Mouse (Mus musculus): ENCODE results near the gene Psmc1. TPM values are rescaled to one million over a fixed set of nuclear protein-coding genes. Genes with fewer than 3 reads are reported as not detected.

Gene Psmc1
- 79.8 to 92.8 TPM (median 85.0 TPM) in 4 replicates for total RNA-seq (2023; ENCODE audit: inconsistent age)

GRCm38 (mm10) chr12:100109986-100110696 lies at the start of gene Psmc1:
Psmc1 (plus strand) TSS chr12:100110154.

GRCm38 (mm10) chr12:100159261-100159975 lies 49.5 kb downstream of the Psmc1 start, which contains the start of gene Nrde2:
Nrde2 (minus strand) TSS chr12:100159653.

Other genes starting within 250 kb of the Psmc1 start
- gene Efcab11, start 225.7 kb upstream of the Psmc1 start, total RNA-seq (2023; ENCODE audit: inconsistent age) = 0.38 to 1.6 TPM (median 0.96 TPM) in 4 replicates
- 26.3 to 35.7 TPM (median 31.1 TPM) in 4 replicates for gene Tdp1, start 225.6 kb upstream of the Psmc1 start, total RNA-seq (2023; ENCODE audit: inconsistent age)
- gene Kcnk13, start 145.7 kb upstream of the Psmc1 start, total RNA-seq (2023; ENCODE audit: inconsistent age) = 6.6 to 9.4 TPM (median 7.9 TPM) in 4 replicates
- gene Nrde2, start 49.5 kb downstream of the Psmc1 start, total RNA-seq (2023; ENCODE audit: inconsistent age) = 25.8 to 29.8 TPM (median 27.8 TPM) in 4 replicates
- gene Calm1, start 89.3 kb downstream of the Psmc1 start, total RNA-seq (2023; ENCODE audit: inconsistent age) = 518 to 602 TPM (median 551 TPM) in 4 replicates